Mouse (Mus musculus): ENCODE results near the gene Bcl7a.

Bcl7a gene

DNA sequence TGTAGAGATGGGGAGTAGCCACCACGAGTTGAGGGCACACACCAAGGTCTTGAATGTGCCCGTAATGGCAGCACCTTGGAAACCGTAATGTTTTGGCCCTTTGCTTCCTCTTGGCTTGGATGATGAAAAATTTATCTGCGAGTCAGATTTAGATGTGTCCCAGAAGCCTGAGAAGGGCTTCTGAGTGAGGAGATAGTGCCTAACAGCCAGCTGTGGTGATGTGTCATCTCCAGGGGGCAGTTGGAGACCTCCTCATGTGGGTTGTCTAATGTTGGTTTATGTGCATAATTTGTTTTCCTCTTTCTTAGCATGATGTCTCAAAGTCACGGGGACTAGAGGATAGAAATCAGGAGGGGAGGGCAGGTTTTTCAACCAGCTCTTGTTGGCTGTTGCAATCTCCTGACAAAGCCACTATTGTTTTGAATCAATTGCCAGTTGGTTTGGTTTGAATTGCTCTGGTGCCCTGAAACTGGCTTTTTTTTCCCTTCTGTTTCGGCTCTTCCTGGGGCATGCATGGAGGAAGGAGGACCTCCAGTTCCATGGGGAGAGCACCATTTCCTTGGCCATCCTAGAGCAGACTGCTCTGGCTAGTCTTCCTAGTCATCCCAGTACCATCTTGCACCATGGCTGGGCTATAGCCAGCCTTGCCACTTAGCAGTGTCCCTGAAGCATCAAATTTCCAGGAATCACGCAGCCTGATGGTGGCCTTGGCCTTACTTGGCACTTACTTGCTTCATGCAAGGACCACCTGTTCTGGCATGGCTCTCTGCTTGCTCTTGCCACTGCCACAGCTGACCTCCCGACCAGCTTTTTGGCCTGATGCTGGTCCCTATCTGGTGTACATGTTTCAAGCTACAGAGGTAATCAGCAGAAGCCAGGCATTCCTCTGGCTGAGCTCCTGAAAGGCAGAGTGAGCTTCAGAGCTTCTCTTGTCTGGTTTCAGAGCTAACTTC is 73.2 kb downstream of the Bcl7a start:
- no peak for DNase-seq (ENCODE audit: low spot score in 2 of 2)

DNA sequence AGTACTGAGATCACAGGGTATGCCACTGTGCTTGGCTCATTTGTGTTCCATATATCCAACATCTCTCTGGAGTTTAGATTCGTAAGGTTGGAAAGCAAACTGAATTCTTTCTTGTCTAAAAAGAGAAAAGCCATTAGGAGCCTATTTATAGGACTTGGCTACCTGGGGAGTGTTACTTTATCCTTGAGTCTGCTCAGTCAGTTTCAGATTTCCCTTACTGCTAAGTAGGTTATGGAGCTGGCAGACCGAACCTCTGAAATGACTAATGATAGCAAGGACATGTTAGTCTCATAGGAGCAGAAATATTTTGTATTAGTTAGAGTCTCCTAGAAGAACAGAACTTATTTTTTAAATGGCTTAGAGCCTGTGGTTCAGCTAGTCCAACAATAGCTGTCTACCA is 80.3 kb downstream of the Bcl7a start:
- no peak for DNase-seq (ENCODE audit: low spot score in 2 of 2)
